Mouse (Mus musculus) ovary, postnatal 14 days (tissue): ENCODE measurements around the gene Cherp.
A peak's percentile ranks its signal among the peaks of the same experiment; 100 is the strongest.

Experiments
- DNase-seq: peaks from one replicate; pipeline ENCODE4 v3.0.0; 2022; ENCODE audit warnings: low spot score

Gene Cherp

GRCm38 (mm10) chr8:72470684-72471083 lies 4.3 kb downstream of the Cherp start:
- no peak for DNase-seq

- DNase-seq = no peak
Measured at GRCm38 (mm10) chr8:72469984-72470383, 5.0 kb downstream of the Cherp start.

DNA sequence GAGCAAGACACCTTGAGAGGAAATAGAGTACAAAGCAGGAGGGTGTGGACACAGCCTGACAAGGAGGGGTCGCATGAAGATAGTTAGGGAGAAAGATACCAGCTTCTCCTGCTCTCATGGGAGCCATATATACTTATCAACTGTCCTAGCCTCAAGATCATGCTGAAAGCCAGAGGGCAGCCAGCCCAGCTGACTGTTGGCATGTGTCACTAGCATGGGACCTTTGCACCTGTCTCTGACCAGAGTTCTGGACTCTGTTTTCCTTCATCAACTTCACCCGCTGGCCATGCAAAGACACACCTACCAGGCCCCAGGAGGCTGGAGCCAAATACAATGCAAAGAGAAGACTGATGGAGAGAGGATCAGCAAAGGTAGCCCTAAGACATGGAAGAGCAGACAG lies 5.8 kb downstream of the Cherp start:
- DNase-seq = no peak

DNA sequence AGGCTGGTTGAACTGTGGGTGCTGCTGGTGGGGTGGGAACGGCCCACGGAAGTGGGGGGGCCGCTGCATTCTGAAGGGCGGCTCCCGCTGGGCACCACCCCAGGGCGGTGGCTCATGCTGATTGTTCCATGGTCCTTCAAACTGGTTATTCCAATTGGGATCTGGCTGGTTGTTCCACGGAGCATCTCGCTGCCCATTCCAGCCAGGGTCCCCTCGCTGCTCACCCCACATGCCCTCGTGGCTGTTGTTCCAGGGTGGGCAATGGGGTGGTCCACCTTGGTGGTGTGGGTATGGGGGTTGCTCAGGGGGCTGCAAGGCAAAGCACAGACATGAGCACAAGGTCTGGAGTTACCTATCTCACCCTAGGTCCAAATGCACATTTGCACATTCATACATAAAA lies 10.8 kb downstream of the Cherp start:
- DNase-seq = no peak

GRCm38 (mm10) chr8:72459881-72460533 lies 15.0 kb downstream of the Cherp start:
- no peak for DNase-seq

DNA sequence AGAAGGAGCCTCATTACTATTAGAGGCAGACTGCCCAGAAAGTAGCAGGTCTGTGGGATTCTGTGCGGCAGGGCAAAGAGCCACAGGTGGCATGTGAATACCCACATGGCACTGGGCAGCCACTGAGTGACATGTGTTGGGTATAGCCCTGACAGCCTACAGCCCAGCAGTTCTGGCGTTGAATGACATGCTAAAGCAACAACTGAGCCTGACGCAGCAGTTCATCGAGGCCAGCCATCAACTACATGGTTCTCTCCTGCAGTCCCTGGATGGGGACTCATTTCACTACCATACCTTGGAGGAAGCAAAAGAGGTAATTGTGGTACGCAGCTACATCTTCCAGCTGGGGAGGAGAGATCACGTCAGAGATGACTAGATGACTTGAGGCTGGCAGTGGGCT lies 16.6 kb downstream of the Cherp start:
- DNase-seq = no peak

DNA sequence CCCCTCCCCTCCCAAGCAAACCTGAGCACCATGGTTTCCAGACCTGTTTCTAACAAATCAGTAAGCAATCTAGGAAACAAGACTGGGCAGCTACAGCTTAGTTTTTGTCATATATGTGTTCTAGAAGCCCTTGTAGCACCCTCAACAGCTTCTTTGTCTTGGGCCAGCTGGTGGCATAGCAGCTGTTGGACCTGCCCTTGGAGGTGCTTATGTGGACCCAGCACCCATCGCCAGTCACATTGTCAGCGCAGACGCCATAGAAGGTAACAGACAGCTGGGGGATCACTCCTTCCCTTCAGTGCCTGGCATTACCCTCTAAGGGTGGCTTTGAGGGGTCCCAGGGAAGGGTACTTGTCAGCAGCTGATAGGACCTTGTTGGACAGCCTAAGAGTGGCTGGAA lies 17.2 kb downstream of the Cherp start:
- DNase-seq = no peak

DNA sequence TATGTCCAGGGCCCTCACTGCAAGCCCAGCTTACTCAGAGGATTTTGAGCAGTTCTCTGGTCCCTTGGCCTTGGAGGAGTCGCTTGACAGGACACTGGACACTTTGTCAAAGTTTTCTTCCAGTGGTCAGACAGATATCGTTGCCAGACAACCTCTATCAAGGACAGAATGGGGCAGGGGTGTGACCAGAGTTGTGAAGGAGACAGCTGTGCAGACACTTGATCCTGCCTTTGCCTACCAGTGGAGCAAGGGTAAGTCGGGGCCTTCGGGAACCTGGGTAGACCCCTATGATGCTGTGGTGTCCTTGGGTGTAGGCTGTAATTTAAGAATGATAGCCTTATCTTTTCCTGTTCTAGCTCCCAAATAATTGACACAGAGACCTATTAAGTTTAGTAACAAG lies 19.7 kb downstream of the Cherp start:
- no peak for DNase-seq

DNA sequence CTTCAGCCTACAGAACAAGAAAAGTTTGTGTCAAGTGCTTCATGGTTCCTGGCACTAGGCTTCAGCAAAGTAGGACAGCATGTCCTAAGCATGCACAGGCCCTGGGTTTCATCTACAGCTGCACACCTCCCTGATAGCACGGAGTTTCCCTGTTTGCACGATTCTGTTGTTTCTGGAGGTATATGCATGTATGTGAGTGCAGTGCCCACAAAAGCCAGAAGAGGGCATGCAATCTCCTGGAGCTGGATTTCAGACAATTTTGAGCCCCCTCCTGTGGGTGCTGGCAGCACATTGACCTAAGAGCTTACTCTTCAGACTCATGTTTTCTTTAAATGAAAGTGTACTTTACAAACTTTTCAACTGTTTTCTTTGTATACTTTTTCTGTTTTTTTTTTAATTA lies 21.1 kb downstream of the Cherp start:
- DNase-seq = no peak

GRCm38 (mm10) chr8:72451516-72451915 lies 23.5 kb downstream of the Cherp start:
- no peak for DNase-seq

DNA sequence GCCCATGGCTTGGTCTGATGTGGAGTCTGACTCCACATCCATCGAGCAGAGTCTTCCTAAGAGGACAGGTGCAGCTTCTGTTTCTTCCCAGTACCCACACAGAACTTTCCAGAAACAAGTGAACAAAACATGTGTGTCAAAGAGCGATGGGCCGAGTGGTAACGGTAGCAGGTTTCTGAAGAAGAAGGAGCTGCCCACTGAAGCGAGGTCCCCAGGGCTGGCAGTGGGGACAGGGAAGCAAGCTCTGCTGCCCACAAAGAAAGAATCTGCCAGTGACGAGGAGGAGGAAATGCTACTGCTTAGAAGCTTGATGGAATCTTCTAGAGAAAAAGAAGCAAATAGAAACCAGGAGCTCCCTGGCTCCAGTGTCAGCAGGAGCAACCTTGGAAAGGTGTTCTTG lies 30.0 kb downstream of the Cherp start:
- no peak for DNase-seq

- no peak for DNase-seq
Measured at GRCm38 (mm10) chr8:72443994-72444350, 31.1 kb downstream of the Cherp start.

GRCm38 (mm10) chr8:72443338-72443993 lies 31.6 kb downstream of the Cherp start, which contains the start of the genes Calr3 and 1700030K09Rik:
Calr3 (minus strand) TSS chr8:72443870.
1700030K09Rik (plus strand) TSS chr8:72443880.
- DNase-seq = peak; percentile 90

GRCm38 (mm10) chr8:72438248-72439015 lies 36.6 kb downstream of the Cherp start:
- no peak for DNase-seq

DNA sequence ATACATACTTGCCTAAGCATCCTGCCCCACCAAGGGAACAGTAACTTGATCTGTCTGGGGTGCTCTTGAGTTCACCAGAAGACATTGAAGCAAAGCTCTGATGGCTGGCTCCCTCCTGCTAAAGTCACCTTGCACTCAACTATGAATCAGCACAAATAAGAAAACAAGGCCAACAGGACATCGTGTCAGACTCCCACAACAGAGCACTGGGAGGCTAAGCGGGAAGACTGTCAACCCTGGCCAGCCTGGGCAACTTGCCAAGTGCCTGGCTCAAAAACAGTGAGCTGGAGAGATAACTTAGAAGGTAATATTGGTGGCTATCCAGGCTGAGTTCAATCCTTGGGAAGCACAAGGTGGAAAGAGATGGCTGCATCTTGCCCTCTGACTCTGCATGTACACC lies 40.1 kb downstream of the Cherp start:
- peak; percentile 42 for DNase-seq

- no peak for DNase-seq
Measured at GRCm38 (mm10) chr8:72429676-72430075, 45.4 kb downstream of the Cherp start.

GRCm38 (mm10) chr8:72422926-72423325 lies 52.1 kb downstream of the Cherp start:
- no peak for DNase-seq

DNA sequence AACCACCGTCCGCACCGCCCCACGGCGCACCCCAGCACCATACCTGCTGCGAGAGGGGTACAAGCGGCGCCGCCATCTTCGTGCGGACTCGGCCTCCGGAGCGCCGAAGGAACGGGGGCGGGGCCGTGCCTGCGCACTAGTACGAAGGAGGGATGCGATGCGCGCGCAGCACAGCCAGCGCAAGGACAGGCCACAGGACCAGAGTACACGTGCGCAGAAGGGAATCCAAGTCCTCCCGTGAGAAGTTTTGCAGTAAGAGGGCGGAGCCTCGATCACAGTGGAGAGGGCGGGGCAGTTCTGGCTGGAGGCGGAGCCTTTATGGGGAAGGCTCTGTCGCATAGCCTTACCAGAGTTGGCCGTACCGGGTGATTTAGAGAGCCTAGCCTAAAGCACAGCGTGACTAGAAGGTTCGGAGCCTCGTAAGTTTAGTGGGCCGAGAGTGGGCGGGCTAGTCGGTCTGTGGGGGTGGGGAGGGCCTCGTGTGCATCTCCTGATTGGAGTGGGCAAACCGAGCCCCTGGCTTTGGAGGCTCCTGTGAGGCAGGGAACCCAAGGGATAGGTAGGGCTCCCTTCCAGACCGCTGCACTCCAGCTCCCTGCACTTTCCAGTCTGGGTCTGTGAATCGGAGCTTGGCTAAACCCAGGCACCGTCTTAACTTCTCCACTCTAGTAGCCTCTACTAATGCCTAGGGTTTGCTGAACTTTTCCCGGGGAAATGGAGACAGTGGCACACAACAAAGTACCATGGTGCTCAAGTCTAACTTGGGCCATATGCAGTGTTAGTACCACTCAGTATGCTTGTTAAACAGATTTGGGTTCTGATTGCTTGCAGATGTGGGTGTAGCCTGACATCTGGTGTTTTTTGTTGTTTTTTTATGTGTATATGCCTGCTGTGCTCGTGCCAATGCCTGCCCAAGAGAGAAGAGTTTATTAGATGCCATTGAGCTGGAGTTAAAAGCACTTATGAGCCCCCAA lies 53.4 kb downstream of the Cherp start, which contains the start of gene Eps15l1:
Gene Eps15l1, minus strand, starts transcription at position 99 of the 974 bp plus-strand sequence.
- peak; percentile 96 for DNase-seq

DNA sequence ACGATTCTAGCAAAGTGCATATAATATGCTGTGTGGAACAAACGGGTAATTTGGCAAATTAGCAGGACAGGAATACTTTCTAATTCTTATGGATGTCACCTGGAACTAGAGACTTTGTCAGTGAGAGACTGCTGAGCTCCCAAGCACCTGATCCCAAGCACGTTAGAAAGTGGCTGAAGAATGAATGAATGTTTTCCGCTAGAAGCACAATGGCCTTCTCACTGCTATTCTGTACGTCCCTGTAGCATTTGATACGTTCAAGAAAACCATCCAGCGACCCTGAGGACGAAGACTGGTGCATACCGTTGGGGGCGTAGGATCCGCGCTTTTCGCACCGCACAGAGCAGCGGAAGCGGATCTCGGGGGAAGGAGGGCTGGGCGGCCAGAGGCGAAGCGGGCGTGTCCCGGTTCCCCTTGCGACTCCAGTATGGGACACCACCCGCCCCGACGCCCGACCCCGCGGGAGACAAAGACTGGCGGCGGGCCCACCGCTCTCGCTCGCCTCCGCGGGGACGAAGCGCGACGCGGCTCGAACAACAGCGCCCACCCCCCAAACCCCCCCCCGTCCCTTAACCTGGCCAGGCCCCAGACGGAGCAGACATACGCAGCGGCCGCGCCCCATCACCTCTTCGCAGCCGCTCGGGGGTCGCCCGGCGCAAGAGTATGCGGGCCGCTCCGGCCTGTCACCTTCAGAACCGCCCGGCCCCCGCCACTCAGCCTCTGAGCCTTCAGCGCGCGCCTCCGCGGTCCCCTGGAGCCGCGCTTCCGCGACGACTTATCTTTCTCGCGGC lies 54.3 kb downstream of the Cherp start:
- peak; percentile 16 for DNase-seq

DNA sequence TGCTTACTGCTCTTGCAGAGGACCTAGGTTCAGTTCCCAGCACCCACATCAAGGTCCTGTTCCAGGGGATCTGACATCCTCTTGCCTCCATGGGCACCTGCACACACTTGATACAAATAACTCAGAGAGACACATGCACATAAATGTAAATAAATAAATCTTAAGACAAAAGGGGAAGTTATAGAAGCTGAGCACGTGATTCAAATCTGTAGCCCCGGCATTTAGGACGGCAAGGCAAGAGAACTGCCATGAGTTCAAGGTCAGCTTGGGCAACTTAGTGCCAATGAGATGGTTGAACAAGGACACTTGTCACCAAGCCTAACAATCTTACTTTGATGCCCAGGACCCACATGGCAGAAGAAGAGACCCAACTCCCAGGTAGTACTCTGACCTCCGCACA lies 57.0 kb downstream of the Cherp start:
- no peak for DNase-seq

- DNase-seq = no peak
Measured at GRCm38 (mm10) chr8:72415252-72415651, 59.8 kb downstream of the Cherp start.
